Mouse (Mus musculus): ENCODE data around the gene Spata16. TPM values are rescaled to one million over a fixed set of nuclear protein-coding genes. Genes with fewer than 3 reads are reported as not detected.
"Not testable (repeated sequence)": the region's sequence is repeated elsewhere in the genome, so short reads cannot be mapped to it uniquely, and the experiment has no call there.

Gene Spata16
- polyA plus RNA-seq (2016; fragmentation: Nextera tagmentation; extraction: Ambion mirVana): not detected in 2 replicates

- Histone ChIP-seq H3K4me3 (no peak within 1 kb of the TSS), H3K27me3 (replicated peaks) (no peaks in the 10 kb centered on the region), H3K4me1 (replicated peaks) (no peaks in the 10 kb centered on the region), H3K27ac (ENCODE audit: poor library complexity, severe bottlenecking) (no peak within 1 kb of the TSS), H3K36me3 (no peaks in the 10 kb centered on the region), H3K4me2 (no peak within 1 kb of the TSS), H3K9me3 (replicated peaks) (0 out of 2 replicates have a peak, but pooled peaks cover 2% of the 10 kb centered on the region), H3K9ac (no peak within 1 kb of the TSS)
- 57% methylated on average over 11 of the region's 11 CpGs for WGBS
- no peak for ATAC-seq (ENCODE audit: insufficient number of reproducible peaks, low FRiP score)
Observed at GRCm38 (mm10) chr3:26637402-26637801, at the start of gene Spata16. Gene Spata16, plus strand, starts transcription at chr3:26637620.

DNA sequence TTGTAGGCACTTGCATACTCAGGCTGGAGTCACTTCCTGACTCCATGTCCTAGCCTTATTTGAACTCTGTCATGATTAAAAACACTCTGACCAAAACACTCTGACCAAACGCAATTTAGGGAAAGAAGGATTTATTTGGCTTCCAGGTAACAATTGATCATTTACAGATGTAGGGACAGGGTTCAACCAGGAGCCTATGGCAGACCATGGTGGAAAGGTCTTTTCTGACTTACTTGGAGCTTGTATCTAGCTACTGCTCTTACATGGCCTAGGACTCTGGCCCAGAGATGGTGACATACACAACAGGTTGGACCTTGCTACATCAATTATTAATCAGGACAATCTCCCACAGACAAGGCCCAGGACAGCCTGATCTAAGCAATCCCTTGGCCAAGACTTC is 32.6 kb upstream of the Spata16 start:
- no peak overlapping the region for H3K4me2 ChIP-seq
- WGBS: 76% methylated on average over 1 of the region's 1 CpGs
- H3K9me3 ChIP-seq (replicated peaks): peaks cover 5% of the 10 kb centered on the region; the same call in 1 of the 2 replicates

GRCm38 (mm10) chr3:26608531-26608930 is 28.9 kb upstream of the Spata16 start:
- 74% methylated on average over 5 of the region's 5 CpGs for WGBS
- H3K4me1 ChIP-seq (replicated peaks): no peaks in the 10 kb centered on the region
- no peak overlapping the region for H3K9ac ChIP-seq
- H3K27me3 ChIP-seq (replicated peaks): no peaks in the 10 kb centered on the region
- H3K4me3 ChIP-seq: no peak overlapping the region
- no peaks in the 10 kb centered on the region for H3K9me3 ChIP-seq (replicated peaks)
- no peak for ATAC-seq (ENCODE audit: insufficient number of reproducible peaks, low FRiP score)
- H3K4me2 ChIP-seq: no peak overlapping the region
- no peak overlapping the region for H3K27ac ChIP-seq (ENCODE audit: poor library complexity, severe bottlenecking)
- no peaks in the 10 kb centered on the region for H3K36me3 ChIP-seq

More for the DNA sequence above, 32.6 kb upstream of the Spata16 start:
- H3K4me1 ChIP-seq (replicated peaks): no peaks in the 10 kb centered on the region
- H3K4me3 ChIP-seq: no peak overlapping the region
- ATAC-seq (ENCODE audit: insufficient number of reproducible peaks, low FRiP score): no peak
- H3K27me3 ChIP-seq (replicated peaks): no peaks in the 10 kb centered on the region
- H3K27ac ChIP-seq (ENCODE audit: poor library complexity, severe bottlenecking): no peak overlapping the region
- no peaks in the 10 kb centered on the region for H3K36me3 ChIP-seq
- no peak overlapping the region for H3K9ac ChIP-seq

- Histone ChIP-seq H3K27ac (ENCODE audit: poor library complexity, severe bottlenecking) (no peak overlapping the region), H3K4me1 (replicated peaks) (no peaks in the 10 kb centered on the region), H3K9ac (no peak overlapping the region), H3K4me3 (no peak overlapping the region), H3K4me2 (no peak overlapping the region), H3K27me3 (replicated peaks) (no peaks in the 10 kb centered on the region), H3K9me3 (replicated peaks) (0 out of 2 replicates have a peak, but pooled peaks cover 3% of the 10 kb centered on the region), H3K36me3 (no peaks in the 10 kb centered on the region)
- 76% methylated on average over 9 of the region's 9 CpGs for WGBS
- no peak for ATAC-seq (ENCODE audit: insufficient number of reproducible peaks, low FRiP score)
Observed at GRCm38 (mm10) chr3:26639214-26639613, 1.8 kb downstream of the Spata16 start.

GRCm38 (mm10) chr3:26639851-26640250 is 2.4 kb downstream of the Spata16 start:
- no peak for ATAC-seq (ENCODE audit: insufficient number of reproducible peaks, low FRiP score)

GRCm38 (mm10) chr3:26640321-26641075 is 3.1 kb downstream of the Spata16 start:
- Histone ChIP-seq H3K4me3 (no peak overlapping the region), H3K9me3 (replicated peaks) (0 out of 2 replicates have a peak, but pooled peaks cover 3% of the 10 kb centered on the region), H3K9ac (no peak overlapping the region), H3K27ac (ENCODE audit: poor library complexity, severe bottlenecking) (no peak overlapping the region), H3K27me3 (replicated peaks) (no peaks in the 10 kb centered on the region), H3K4me2 (no peak overlapping the region), H3K4me1 (replicated peaks) (no peaks in the 10 kb centered on the region), H3K36me3 (no peaks in the 10 kb centered on the region)
- WGBS: 71% methylated on average over 8 of the region's 8 CpGs
- no peak for ATAC-seq (ENCODE audit: insufficient number of reproducible peaks, low FRiP score)

More at GRCm38 (mm10) chr3:26639851-26640250, 2.4 kb downstream of the Spata16 start:
- 0 out of 2 replicates have a peak, but pooled peaks cover 3% of the 10 kb centered on the region for H3K9me3 ChIP-seq (replicated peaks)
- no peak overlapping the region for H3K9ac ChIP-seq
- no peak overlapping the region for H3K27ac ChIP-seq (ENCODE audit: poor library complexity, severe bottlenecking)
- WGBS: 81% methylated on average over 8 of the region's 8 CpGs
- H3K4me3 ChIP-seq: no peak overlapping the region
- no peaks in the 10 kb centered on the region for H3K36me3 ChIP-seq
- no peak overlapping the region for H3K4me2 ChIP-seq
- H3K4me1 ChIP-seq (replicated peaks): no peaks in the 10 kb centered on the region
- no peaks in the 10 kb centered on the region for H3K27me3 ChIP-seq (replicated peaks)

GRCm38 (mm10) chr3:26641351-26642249 is 4.2 kb downstream of the Spata16 start:
- no peak overlapping the region for H3K4me3 ChIP-seq
- H3K36me3 ChIP-seq: no peaks in the 10 kb centered on the region
- WGBS: 76% methylated on average over 15 of the region's 15 CpGs
- no peak overlapping the region for H3K9ac ChIP-seq
- no peak for ATAC-seq (ENCODE audit: insufficient number of reproducible peaks, low FRiP score)
- H3K9me3 ChIP-seq (replicated peaks): 0 out of 2 replicates have a peak, but pooled peaks cover 3% of the 10 kb centered on the region
- no peak overlapping the region for H3K4me2 ChIP-seq
- H3K27me3 ChIP-seq (replicated peaks): no peaks in the 10 kb centered on the region
- no peak overlapping the region for H3K27ac ChIP-seq (ENCODE audit: poor library complexity, severe bottlenecking)
- H3K4me1 ChIP-seq (replicated peaks): no peaks in the 10 kb centered on the region

- no peak overlapping the region for H3K4me3 ChIP-seq
- no peak for ATAC-seq (ENCODE audit: insufficient number of reproducible peaks, low FRiP score)
- no peaks in the 10 kb centered on the region for H3K4me1 ChIP-seq (replicated peaks)
- WGBS: 81% methylated on average over 1 of the region's 1 CpGs
- no peak overlapping the region for H3K27ac ChIP-seq (ENCODE audit: poor library complexity, severe bottlenecking)
- H3K27me3 ChIP-seq (replicated peaks): no peaks in the 10 kb centered on the region
- no peak overlapping the region for H3K9ac ChIP-seq
- no peak overlapping the region for H3K4me2 ChIP-seq
- no peaks in the 10 kb centered on the region for H3K36me3 ChIP-seq
- H3K9me3 ChIP-seq (replicated peaks): 0 out of 2 replicates have a peak, but pooled peaks cover 3% of the 10 kb centered on the region
Observed at GRCm38 (mm10) chr3:26644136-26644535, 6.7 kb downstream of the Spata16 start.

- ATAC-seq (ENCODE audit: insufficient number of reproducible peaks, low FRiP score): no peak
- Histone ChIP-seq H3K4me2 (no peak overlapping the region), H3K36me3 (no peaks in the 10 kb centered on the region), H3K4me3 (no peak overlapping the region), H3K27me3 (replicated peaks) (no peaks in the 10 kb centered on the region), H3K9ac (no peak overlapping the region), H3K27ac (ENCODE audit: poor library complexity, severe bottlenecking) (no peak overlapping the region), H3K9me3 (replicated peaks) (0 out of 2 replicates have a peak, but pooled peaks cover 3% of the 10 kb centered on the region), H3K4me1 (replicated peaks) (no peaks in the 10 kb centered on the region)
- WGBS: 76% methylated on average over 7 of the region's 7 CpGs
Observed at GRCm38 (mm10) chr3:26646834-26647233, 9.4 kb downstream of the Spata16 start.

- 71% methylated on average over 3 of the region's 3 CpGs for WGBS
- H3K36me3 ChIP-seq: no peaks in the 10 kb centered on the region
- no peak overlapping the region for H3K27ac ChIP-seq (ENCODE audit: poor library complexity, severe bottlenecking)
- H3K27me3 ChIP-seq (replicated peaks): no peaks in the 10 kb centered on the region
- ATAC-seq (ENCODE audit: insufficient number of reproducible peaks, low FRiP score): no peak
- H3K4me3 ChIP-seq: no peak overlapping the region
- no peak overlapping the region for H3K9ac ChIP-seq
- no peak overlapping the region for H3K4me2 ChIP-seq
- no peaks in the 10 kb centered on the region for H3K4me1 ChIP-seq (replicated peaks)
- no peaks in the 10 kb centered on the region for H3K9me3 ChIP-seq (replicated peaks)
Observed at GRCm38 (mm10) chr3:26685832-26686231, 48.4 kb downstream of the Spata16 start.

DNA sequence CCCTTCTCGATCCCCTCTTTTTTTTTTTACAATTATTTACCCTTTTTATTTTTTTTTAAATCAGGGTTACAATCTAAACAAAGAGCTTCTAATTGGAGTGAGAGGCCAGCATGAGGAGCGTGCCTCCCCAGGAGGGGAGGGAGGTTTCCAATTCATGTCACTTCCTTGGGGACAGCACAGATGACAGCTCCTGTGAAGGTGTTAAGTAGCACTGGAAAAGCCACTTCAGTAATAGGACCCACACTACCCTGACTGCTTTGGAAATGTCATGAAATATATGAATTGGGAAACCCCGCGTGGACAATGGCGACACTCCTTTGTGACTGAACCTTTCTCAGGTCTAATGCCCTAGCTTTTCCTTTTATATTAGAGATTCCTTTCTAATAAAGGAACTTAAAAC is 72.1 kb downstream of the Spata16 start:
- WGBS: 75% methylated on average over 5 of the region's 5 CpGs
- H3K4me3 ChIP-seq; H3K4me2 ChIP-seq; H3K27ac ChIP-seq (ENCODE audit: poor library complexity, severe bottlenecking); H3K9ac ChIP-seq; H3K9me3 ChIP-seq (replicated peaks); ATAC-seq (ENCODE audit: insufficient number of reproducible peaks, low FRiP score); H3K27me3 ChIP-seq (replicated peaks); H3K4me1 ChIP-seq (replicated peaks); H3K36me3 ChIP-seq: not testable (repeated sequence)
